Mouse (Mus musculus): ENCODE results near the gene Nisch.

The Nisch gene

DNA sequence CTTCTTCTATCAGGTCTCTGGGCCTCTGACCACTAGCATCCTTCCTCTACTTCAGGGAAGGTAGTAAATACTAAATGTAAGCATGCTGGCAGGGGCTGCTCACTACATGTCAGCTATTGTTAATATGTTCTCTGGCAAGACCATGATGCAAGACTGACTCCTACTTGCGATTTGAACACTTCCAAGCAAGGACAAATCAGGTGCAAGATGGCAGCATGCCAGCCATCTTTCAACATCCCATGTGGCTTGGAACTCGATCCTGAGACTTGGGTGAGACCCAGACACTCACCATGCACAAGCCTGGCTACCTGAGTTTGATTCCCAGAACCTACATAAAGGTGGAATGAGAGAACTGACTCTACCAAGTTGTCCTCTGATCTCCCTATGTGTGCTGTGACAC is 24.8 kb downstream of the Nisch start:
- no peak for DNase-seq (ENCODE audit: low spot score)

DNA sequence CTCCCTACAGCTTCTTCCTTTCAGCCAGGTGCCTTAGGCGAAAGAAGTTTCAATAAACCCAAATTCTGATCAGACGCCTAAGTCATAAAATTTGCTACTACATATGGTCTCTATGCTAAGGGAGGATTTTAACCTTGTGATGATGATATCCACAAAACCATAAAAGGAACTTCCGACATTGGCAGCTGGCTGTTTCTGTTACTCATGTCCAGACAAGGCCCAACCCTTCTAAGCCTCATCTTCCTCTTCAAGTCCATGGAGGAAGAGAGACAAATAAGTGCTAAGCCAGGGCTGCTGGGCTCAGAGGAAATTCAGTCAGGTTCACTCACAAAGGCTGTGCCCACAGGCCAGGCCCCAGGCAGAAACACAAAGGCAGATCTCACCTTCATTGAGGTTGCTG is 27.4 kb downstream of the Nisch start:
- no peak for DNase-seq (ENCODE audit: low spot score)

DNA sequence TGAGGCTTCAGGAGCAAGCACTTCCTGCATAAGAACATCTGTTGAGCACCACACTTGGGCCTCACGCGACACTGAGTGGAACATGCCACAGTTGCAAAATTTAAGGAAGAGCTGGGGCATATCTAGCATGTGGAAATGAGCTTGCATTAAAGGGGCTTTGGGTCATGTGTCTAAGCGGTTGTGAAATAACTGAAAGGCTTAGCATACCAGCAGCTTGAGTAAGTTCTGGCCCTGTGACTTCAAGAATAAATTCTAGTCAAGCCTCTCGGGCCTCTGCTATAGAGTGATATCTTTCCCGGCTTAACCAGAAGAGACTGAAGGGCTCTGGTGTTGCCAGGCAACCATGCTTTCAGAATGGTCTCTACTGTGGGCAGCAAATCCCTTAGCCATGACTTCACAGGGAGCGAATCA is 28.0 kb downstream of the Nisch start:
- DNase-seq (ENCODE audit: low spot score) = no peak

DNA sequence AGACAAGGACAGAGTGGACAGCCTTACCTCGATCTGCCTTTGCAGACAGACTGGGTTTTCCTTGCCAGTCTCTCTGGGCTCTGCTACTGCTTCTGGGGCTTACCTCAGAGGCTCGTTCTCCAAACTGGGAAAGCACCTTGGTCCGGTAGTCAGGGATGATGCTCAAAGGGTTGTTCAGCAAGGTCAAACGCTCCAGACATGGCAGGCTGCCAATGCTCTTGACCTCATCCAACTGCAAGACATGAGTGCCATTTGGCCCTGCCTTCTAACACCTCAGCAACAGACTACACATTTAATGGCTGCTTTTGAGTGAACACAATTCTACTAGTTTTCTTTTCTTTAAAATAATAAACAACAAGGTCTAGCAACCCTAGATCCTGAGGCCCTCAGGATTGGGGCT is 30.1 kb downstream of the Nisch start:
- no peak for DNase-seq (ENCODE audit: low spot score)

DNA sequence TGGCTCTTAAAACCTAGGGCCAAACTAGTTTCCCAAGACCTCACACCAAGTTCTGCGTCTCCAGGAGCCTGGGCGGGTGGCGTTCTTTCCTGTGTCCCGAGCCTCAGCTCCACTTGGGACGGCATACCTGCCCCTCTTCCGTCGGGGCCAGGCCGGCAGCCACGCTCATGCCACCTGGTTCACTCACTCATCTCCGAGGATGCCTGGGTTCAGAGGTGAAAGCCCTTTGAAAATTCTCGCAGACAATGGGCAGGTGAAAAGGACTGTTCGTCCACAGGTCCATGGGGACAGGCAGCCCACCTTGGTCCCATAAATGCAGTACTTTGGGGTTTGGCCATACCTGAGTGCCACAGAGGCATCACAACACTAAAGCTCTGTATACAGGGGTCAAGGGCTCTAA is 32.6 kb downstream of the Nisch start:
- DNase-seq (ENCODE audit: low spot score) = no peak

DNA sequence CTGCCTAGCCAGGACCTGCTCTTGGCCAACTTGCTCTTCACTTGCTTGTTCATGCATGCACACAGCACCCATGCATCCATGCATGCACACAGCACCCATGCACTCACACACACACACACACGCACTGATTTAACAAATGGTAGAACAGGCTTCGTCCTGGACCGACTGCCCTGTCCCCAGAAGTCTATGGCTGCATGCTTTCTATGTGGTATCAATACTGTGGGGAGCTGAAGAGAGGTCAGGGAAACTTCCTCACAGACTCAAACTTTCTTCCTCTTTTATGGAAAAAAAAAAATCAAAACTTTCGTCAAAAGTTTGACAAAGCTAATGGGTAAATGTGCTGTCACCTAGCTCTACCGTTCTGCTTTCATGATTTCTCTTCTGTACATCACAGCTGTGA is 33.2 kb downstream of the Nisch start:
- DNase-seq (ENCODE audit: low spot score) = no peak

DNA sequence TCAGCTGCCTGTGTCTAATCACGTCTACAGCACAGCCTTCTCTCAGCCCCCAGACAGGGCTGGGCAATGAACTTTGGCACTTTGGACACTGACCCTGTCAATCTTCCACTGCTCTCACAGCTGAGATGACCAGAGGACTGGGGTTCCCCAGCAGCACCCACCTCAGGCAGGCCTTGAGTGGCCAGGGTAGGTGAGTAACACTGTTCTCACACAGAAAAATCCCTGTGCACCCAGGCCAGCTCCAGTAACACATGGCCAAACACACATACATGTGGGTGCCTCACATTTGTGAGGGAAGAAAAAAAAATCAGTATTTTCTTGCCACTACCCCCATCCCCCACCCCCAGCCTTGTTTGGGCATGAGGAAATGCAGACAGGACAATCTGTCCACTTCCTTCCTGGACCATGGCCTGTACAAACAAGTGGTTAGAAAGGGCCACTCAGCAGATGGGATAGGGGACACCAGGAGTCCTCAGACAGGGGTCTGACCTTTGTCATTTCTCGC is 33.9 kb downstream of the Nisch start:
- DNase-seq (ENCODE audit: low spot score) = no peak

DNA sequence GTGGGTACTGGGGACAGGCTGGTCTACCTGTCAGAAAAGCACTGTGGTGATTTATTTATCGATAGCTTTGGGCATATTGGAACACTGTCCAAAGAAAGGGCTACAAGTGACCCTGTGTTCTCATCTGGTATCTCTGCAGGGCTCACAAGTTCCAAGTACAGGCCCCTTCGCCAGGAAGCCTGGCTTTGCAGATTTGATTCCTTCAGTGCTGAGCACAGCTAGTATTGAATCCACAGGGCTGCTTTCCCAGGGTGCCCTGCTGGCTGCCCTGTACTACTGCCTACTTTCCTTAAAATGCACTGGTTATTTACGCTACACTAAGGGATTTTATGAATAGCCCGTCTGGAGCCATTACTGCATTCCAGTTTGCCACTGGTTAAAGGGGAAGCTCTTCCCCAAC is 35.2 kb downstream of the Nisch start:
- DNase-seq (ENCODE audit: low spot score) = no peak

DNA sequence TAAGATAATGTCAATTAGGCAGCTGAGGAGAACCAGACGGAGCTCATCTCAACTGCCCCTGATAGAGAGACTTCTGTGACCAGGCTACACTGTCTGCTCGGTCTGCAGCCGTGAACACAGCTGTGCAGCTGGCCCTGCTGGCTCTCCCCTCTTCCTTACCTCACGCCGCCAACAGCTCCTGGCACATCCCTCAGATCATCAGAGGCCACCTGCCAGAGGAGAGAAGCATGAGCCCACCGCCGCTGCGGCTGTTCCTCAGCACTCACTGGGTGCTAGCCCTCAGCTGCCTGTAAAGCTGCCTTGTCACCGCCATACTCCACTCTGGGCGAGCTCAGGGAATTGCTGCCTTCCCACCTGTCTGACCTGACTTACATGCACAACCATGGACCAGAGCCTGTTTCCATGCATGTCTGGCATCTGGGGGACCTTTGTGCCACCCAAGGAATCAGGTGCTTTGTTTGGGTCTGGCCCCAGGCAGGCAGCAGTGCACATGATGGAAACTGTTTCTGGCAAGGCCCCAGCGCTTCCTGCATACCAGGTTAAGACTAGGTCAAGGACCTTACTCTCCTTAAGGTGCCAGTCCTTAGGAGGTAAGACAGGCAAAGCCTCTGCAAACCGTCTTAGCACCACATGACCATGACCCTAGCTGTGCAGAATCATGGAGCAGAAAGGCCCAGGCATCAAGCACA is 36.9 kb downstream of the Nisch start:
- no peak for DNase-seq (ENCODE audit: low spot score)

DNA sequence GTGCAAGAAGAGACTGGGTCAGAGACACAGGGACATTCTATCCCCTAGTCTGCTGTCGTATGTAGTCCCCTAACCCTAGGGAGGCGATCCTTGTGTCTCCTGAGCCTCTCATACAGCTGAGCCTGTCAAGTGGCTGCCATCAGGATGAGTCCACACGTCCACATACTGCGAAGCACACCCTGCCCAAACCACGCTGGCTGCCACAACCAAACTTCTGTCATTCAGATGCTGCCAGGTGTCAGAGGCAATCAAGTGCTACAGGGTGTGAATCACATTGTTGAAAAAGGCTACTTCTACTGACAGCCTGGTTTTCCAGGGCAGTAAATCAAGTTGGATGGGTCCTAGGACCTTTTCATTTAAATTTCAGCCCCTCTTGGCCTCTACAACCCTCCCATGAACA is 39.0 kb downstream of the Nisch start:
- no peak for DNase-seq (ENCODE audit: low spot score)

DNA sequence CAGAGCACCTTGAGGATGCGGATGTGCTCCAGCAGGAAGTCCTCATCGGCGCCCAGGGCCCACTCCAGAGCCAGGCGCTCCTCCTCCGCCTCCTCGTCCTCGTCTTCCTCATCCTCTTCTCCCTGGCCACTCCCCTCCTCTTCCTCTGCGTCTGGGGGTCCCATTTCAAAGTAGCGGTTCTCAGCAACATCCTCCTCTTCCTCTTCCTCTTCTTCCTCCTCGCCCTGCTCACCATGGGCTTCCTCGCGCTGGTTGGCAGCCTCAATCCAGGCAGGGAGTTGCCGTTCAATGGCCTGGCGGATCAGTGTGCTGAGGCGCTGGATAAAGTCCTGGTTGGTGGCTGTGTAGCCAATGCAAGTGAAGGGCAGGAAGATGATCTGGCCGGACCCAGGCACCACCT is 39.5 kb downstream of the Nisch start:
- no peak for DNase-seq (ENCODE audit: low spot score)

DNA sequence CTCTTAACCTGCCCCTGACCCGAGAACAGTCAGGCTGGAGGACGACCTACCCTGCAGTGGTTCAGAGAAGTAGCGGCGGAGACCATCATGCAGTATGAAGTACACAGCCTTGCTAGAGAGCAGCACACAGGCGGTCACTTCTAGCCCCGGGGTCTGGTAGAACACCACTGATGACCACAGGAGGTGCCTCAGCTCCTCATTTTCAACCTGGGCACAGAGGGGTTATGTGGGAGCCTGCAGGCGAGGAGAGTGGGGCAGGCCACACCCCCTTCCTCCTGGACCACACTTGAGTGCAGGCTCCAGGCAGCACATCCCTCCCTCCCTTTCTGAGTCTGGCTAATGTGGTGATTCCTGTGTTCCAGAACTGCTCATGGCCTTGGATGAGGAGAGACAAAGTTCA is 43.2 kb downstream of the Nisch start:
- DNase-seq (ENCODE audit: low spot score) = no peak

DNA sequence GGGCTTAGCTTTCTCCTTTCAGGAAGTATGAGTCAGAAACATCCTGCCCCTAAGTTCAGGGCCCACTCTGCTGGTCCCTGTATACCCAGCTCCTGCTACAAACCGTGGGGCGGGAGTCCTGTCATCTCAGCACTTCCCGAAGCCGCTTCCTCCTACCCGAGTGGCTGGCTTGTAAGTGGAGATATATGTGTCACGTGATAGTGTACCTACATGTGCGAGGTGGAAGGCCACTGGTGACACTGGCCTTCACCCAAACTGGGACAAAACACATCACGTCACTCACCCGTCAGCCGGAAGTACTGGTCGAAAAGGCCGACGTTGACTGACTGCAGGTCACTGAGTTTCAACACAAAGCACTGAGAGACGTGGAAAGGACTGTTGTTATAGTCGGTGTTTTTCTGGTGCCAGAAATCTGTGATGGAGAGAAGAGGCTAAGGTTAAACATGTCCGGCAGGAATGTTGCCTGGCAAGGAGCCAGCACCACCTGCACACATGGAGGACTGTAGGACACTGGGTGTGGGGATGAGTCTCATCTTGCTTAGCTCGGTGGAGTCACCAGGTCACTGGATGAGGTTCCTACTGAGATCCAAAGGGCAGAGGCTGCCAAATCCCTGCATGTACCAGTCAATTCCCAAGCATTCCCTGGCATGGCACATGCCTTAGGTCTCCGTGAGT is 43.8 kb downstream of the Nisch start:
- no peak for DNase-seq (ENCODE audit: low spot score)

DNA sequence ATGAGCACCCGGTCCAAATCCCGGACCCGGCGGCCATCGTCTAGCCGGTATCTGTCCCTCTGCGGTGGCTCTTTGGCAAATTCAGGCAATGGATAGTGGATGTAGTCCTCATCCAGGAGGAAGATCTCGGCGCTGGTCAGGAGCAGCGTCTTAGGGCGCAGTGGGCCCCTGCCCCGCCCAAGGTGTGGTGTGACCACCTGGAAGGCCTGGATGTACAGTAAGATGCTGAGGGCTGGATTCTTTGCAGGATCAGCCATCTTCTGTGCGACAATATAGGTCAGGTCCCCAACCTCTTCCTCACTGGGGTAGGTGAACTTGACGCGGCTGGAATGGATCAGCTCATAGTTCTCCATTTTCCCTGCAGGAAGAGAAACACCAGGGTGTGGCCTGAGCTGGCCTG is 44.9 kb downstream of the Nisch start:
- DNase-seq (ENCODE audit: low spot score) = no peak

DNA sequence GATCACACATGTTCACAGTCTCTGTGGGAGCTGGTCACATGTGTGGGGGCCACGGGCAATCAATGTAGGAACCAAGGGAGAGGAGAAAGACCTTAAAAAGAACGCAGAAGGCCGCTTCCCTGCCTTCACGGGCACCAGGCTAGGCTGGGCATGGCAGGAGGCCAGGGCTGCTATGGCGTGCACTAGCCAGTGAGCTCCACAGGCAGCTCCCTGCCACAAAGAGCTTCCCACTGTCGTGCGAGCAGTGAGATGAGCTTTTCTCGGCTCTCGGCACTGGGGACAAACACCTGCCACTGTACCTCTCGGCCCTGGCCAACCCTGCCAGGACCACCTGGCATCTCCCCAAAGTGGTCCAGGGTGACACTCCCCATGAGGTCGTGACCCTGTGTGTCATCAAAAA is 45.4 kb downstream of the Nisch start:
- DNase-seq (ENCODE audit: low spot score) = peak; percentile 34

DNA sequence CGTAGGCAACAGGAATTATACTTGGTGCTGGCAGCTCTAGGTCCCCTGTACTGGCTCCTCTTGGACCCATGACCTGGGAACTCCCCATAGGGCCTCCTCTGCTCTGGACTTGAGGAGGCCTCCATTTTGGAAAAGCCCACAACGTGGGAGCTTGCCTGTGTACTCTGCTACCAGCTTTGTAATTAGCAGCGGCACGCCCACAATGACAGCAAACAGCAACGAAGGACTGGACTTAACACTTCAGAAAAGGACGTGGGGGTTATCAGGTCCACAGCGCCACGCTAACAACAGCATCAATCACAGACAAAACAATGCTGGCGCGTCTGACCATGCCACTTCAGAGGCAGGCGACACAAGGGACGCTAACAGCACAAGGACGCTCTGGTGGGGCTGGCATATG is 45.8 kb downstream of the Nisch start:
- DNase-seq (ENCODE audit: low spot score) = no peak

DNA sequence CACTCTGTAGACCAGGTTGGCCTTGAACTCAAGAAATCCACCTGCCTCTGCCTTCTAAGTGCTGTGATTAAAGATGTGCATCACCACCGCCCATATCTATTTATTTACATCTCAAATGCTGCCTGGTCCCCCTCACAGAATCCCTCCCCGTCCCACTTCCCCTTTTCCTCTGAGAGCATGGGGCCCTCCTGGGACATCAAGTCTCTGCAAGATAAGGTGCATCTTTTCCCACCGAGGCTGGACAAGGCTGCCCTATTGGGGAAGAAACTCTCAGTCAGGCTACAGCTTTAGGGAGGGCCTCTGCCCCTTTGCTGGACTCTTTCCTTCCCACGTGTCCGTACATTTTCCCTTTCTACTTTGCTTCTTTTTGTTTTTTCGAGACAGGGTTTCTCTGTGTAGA is 47.2 kb downstream of the Nisch start:
- no peak for DNase-seq (ENCODE audit: low spot score)

DNA sequence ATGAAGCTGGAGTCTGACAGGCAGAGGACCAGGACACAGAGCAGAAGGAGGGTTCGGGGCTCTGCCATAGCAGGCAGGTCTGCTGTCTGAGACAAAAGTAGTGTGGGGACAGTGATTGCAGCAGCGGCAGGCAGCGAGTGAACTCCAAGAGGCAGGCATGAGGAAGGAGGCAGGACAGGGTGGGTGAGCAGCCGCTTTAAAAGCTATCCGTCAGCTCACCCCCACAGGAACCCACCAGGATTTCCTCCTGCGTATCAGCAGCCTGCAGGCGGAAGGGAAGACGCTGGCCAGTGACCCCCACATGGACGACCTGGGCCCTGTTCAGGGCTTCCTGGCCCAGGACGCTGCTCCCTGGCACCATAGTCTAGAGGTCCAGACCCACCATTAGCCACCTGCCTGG is 48.3 kb downstream of the Nisch start, which contains the start of gene Stab1:
Stab1 (minus strand) TSS at position 217 of the 400 bp plus-strand sequence.
- no peak for DNase-seq (ENCODE audit: low spot score)

DNA sequence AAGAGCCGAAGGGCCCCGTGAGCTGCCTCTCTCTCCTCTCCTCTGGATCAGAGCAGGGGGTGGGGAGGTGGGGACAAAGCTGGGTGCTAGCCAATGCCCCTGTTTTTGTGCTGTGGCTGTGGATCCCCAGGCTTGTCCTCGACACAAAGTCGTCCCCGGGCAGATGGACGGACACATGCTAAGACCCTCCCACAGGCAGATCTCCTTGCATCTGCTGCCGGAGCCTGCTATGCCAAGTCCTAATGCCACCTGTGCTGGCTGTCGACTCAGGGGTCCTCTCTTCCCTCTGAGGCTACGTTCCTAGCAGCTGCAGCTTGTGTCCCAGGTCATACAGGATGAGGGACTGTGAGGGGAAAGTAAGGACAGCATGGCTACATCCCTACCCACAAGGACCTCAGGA is 49.9 kb downstream of the Nisch start:
- no peak for DNase-seq (ENCODE audit: low spot score)

DNA sequence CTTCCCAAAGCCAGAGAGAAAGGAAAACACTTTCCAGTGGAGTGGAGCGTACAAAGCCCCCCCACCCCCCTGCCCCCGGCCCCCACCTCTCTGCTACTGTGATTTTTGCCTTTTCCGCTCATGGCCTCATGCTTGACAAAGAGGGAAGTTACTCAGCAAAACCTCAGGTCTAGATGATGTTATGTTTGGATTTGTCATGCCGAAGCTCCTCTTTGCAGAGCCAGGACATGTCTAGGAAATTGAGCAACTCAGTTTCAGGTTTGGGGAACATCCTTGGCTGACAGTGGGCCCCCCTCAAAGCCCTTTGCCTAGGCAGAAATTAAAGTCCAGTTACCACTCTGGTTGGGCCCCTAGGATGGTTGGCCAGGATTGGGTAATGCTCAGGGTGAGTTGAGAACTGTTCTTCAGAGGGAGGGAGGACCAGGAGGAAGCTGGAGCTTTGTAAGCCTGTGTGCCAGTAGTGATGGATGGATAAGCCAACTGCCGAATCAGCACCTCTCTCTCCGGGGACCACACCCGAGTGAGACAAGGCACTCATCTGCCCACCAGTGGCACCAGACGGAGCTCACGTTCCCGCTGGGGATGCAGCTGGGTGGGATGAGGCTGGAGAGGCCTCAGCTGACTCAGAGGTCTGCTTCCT is 50.6 kb downstream of the Nisch start:
- DNase-seq (ENCODE audit: low spot score) = no peak

DNA sequence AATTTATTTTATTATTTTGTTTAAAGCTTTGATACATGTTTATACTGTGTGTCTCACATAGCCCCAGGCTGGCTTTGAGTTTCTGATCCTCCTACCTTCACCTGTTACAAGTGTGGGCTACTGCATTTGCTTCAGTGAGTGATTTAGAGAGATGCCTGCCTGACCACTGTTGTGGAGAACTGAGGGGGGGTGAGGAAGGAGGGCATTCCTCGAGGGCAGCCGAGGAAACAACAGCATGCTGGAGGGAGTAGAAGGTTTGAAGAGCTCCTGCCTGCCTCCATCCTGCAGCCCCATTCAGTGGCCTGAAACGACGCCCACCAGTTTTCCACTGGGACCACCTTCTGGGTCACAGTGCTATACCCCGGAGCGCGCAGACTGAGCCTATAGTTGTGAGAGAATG is 51.3 kb downstream of the Nisch start:
- no peak for DNase-seq (ENCODE audit: low spot score)

DNA sequence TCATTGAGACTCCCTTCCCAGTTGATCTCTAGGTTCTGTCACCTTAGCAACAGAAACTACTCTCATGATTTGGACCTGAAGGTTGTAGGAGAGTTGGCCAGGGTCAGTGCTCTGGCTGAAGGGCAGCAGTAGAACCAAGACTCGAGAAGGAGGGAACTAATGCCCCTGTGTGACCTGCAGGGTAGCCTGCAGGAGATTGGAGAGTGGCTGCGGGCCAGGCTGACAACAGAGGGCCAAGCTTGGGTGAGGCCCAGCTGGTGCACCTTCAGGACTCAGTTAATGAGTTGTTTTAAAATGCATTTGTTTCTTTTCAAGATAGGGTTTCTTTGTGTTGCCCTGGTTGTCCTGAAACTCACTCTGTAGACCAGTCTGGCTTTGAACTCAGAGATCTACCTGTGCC is 51.7 kb downstream of the Nisch start:
- no peak for DNase-seq (ENCODE audit: low spot score)

DNA sequence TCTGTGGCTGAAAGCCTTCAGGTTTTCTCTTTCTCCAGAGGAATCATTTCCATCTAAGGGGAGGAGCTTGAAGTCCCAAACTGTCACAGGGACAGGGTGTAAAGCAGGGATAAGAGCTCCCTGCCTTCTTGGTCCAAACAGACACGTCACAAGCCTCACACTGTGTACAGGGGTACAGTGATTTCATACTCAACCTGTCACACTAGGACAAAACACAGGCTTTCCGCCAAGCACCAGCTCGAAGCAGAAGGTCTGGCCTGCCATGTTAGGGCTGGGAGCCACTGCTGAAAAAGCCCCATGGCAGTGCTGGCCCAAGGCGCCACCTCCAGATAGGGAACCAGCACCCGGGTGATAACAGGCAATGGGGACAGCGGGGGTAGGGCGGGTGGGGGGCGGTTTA is 52.7 kb downstream of the Nisch start:
- DNase-seq (ENCODE audit: low spot score) = no peak
